Mouse (Mus musculus) MEL (cell line): ENCODE data around the gene Olfr90. TPM values are rescaled to one million over a fixed set of nuclear protein-coding genes. Genes with fewer than 3 reads are reported as not detected.

ENCODE experiments used
- DNase-seq: peaks from one replicate; pipeline ENCODE4 v3.0.0; 2011; ENCODE audit warnings: low read depth, low spot score
- H3K27ac ChIP-seq: 2 replicates; pipeline ENCODE4 v1.5.1; 2012; ENCODE audit warnings: low read depth, mild to moderate bottlenecking, control low read depth, low read length, moderate library complexity; ENCODE audit not compliant: control insufficient read depth
- H3K27me3 ChIP-seq, 2 experiments: fragments of 150-350 bp in 1 of 2; sonication (generic) in 1 of 2; 2 replicates each; pipeline ENCODE4 v1.6.1; 2012; ENCODE audit warnings: low read length in 2 of 2, mild to moderate bottlenecking in 2 of 2, improper control_type of control experiment in 1 of 2, moderate library complexity in 1 of 2; ENCODE audit not compliant: insufficient read depth in 2 of 2, control insufficient read depth in 1 of 2
- H3K36me3 ChIP-seq, 2 experiments: 2 replicates each; pipeline ENCODE4 v1.6.1; 2012 to 2014; ENCODE audit warnings: low read length in 2 of 2, improper control_type of control experiment in 1 of 2, inconsistent platforms in 1 of 2, mild to moderate bottlenecking in 1 of 2; ENCODE audit not compliant: insufficient read depth in 2 of 2, control insufficient read depth in 1 of 2
- H3K4me1 ChIP-seq, 2 experiments: fragments of 150-350 bp in 1 of 2; sonication (generic) in 1 of 2; 2 replicates each; pipeline ENCODE4 v1.6.1; 2012; ENCODE audit warnings: low read length in 2 of 2, improper control_type of control experiment in 1 of 2, mild to moderate bottlenecking in 1 of 2; ENCODE audit not compliant: insufficient read depth in 2 of 2, control insufficient read depth in 1 of 2
- H3K4me3 ChIP-seq, 2 experiments: fragments of 150-350 bp in 1 of 2; sonication (generic) in 1 of 2; 2 replicates each; pipeline ENCODE4 v1.5.1; 2012; ENCODE audit warnings: low read depth in 2 of 2, low read length in 2 of 2, mild to moderate bottlenecking in 2 of 2, moderate library complexity in 2 of 2, control low read depth in 1 of 2, improper control_type of control experiment in 1 of 2; ENCODE audit not compliant: control insufficient read depth in 1 of 2, insufficient read depth in 1 of 2
- H3K79me2 ChIP-seq: 2 replicates; pipeline ENCODE4 v1.6.1; 2012; ENCODE audit warnings: mild to moderate bottlenecking, low read length, moderate library complexity; ENCODE audit not compliant: control insufficient read depth, poor library complexity, insufficient read depth
- H3K9ac ChIP-seq: 2 replicates; pipeline ENCODE4 v1.6.1; 2012; ENCODE audit warnings: low read depth, mild to moderate bottlenecking, control low read depth, low read length, moderate library complexity; ENCODE audit not compliant: control insufficient read depth, poor library complexity, severe bottlenecking
- H3K9me3 ChIP-seq: fragments of 150-350 bp; sonication (generic); replicated peaks from 2 replicates; pipeline ENCODE4 v1.6.1; 2012; ENCODE audit warnings: mild to moderate bottlenecking, low read length, improper control_type of control experiment, moderate library complexity; ENCODE audit not compliant: insufficient read depth
- BHLHE40 ChIP-seq: IDR thresholded peaks from 2 replicates; pipeline ENCODE4 v1.6.1; 2012; ENCODE audit warnings: low read depth, mild to moderate bottlenecking, inconsistent platforms, low read length, improper control_type of control experiment, borderline replicate concordance
- CHD2 ChIP-seq: IDR thresholded peaks from 2 replicates; pipeline ENCODE4 v1.6.1; 2011; ENCODE audit warnings: low read length, improper control_type of control experiment
- CTCF ChIP-seq, 3 experiments: IDR thresholded peaks in 2 of 3; conservative IDR thresholded peaks in 1 of 3; 2 replicates each; pipeline ENCODE4 v1.5.1; 2011 to 2012; ENCODE audit warnings: low read length in 3 of 3, low read depth in 2 of 3, mild to moderate bottlenecking in 2 of 3, improper control_type of control experiment in 1 of 3, inconsistent platforms in 1 of 3, mixed read lengths in 1 of 3, moderate library complexity in 1 of 3; ENCODE audit not compliant: control insufficient read depth in 1 of 3, insufficient read depth in 1 of 3, poor library complexity in 1 of 3, severe bottlenecking in 1 of 3
- E2F4 ChIP-seq: IDR thresholded peaks from 2 replicates; pipeline ENCODE4 v1.6.1; 2011; ENCODE audit warnings: low read depth, low read length, improper control_type of control experiment, borderline replicate concordance
- ETS1 ChIP-seq: IDR thresholded peaks from 2 replicates; pipeline ENCODE4 v1.6.1; 2012; ENCODE audit warnings: low read depth, mild to moderate bottlenecking, inconsistent platforms, low read length, improper control_type of control experiment, moderate library complexity
- GABPA ChIP-seq: IDR thresholded peaks from 2 replicates; pipeline ENCODE4 v1.6.1; 2012; ENCODE audit warnings: low read depth, mild to moderate bottlenecking, inconsistent platforms, low read length, improper control_type of control experiment, moderate library complexity
- HCFC1 ChIP-seq: IDR thresholded peaks from 2 replicates; pipeline ENCODE4 v1.6.1; 2012; ENCODE audit warnings: low read depth, mild to moderate bottlenecking, inconsistent platforms, low read length, improper control_type of control experiment, moderate library complexity
- JUND ChIP-seq: IDR thresholded peaks from 2 replicates; pipeline ENCODE4 v1.6.1; 2011; ENCODE audit warnings: low read depth, mild to moderate bottlenecking, improper control_type of control experiment, low read length
- KAT2A ChIP-seq: conservative IDR thresholded peaks from 2 replicates; pipeline ENCODE4 v1.6.1; 2012; ENCODE audit warnings: low read depth, low read length, improper control_type of control experiment, inconsistent platforms
- MAX ChIP-seq: IDR thresholded peaks from 2 replicates; pipeline ENCODE4 v1.6.1; 2011; ENCODE audit warnings: low read length, improper control_type of control experiment
- MEF2A ChIP-seq: IDR thresholded peaks from 2 replicates; pipeline ENCODE4 v1.6.1; 2014; ENCODE audit warnings: low read depth, mild to moderate bottlenecking, inconsistent platforms, low read length, improper control_type of control experiment; ENCODE audit not compliant: poor library complexity, insufficient replicate concordance, severe bottlenecking; ENCODE audit errors: extremely low read depth
- MXI1 ChIP-seq: IDR thresholded peaks from 2 replicates; pipeline ENCODE4 v1.6.1; 2011; ENCODE audit warnings: mild to moderate bottlenecking, low read depth, low read length, improper control_type of control experiment
- MYC ChIP-seq: IDR thresholded peaks from 2 replicates; pipeline ENCODE4 v1.6.1; 2011; ENCODE audit warnings: low read depth, mild to moderate bottlenecking, low read length, improper control_type of control experiment, moderate library complexity
- NELFE ChIP-seq: IDR thresholded peaks from 2 replicates; pipeline ENCODE4 v1.6.1; 2011; ENCODE audit warnings: low read depth, low read length, improper control_type of control experiment
- NRF1 ChIP-seq: IDR thresholded peaks from 2 replicates; pipeline ENCODE4 v1.6.1; 2014; ENCODE audit warnings: low read depth, mild to moderate bottlenecking, inconsistent platforms, low read length, improper control_type of control experiment, moderate library complexity; ENCODE audit not compliant: poor library complexity, insufficient read depth, severe bottlenecking
- POLR2A ChIP-seq, 2 experiments: IDR thresholded peaks; 2 replicates each; pipeline ENCODE4 v1.6.1; 2011 to 2012; ENCODE audit warnings: low read length in 2 of 2, mild to moderate bottlenecking in 2 of 2, control low read depth in 1 of 2, improper control_type of control experiment in 1 of 2, low read depth in 1 of 2, moderate library complexity in 1 of 2; ENCODE audit not compliant: control insufficient read depth in 1 of 2, insufficient read depth in 1 of 2, poor library complexity in 1 of 2
- RCOR1 ChIP-seq: IDR thresholded peaks from 2 replicates; pipeline ENCODE4 v1.6.1; 2012; ENCODE audit warnings: low read depth, mild to moderate bottlenecking, inconsistent platforms, low read length, improper control_type of control experiment
- SIN3A ChIP-seq: IDR thresholded peaks from 2 replicates; pipeline ENCODE4 v1.6.1; 2012; ENCODE audit warnings: low read length, improper control_type of control experiment, inconsistent platforms
- SMC3 ChIP-seq: IDR thresholded peaks from 2 replicates; pipeline ENCODE4 v1.6.1; 2011; ENCODE audit warnings: low read depth, low read length, improper control_type of control experiment
- TBP ChIP-seq: IDR thresholded peaks from 2 replicates; pipeline ENCODE4 v1.8.0; 2011; ENCODE audit warnings: low read depth, low read length, improper control_type of control experiment
- ZC3H11A ChIP-seq: IDR thresholded peaks from 2 replicates; pipeline ENCODE4 v1.6.1; 2012; ENCODE audit warnings: low read depth, mild to moderate bottlenecking, inconsistent platforms, low read length, improper control_type of control experiment
- ZMIZ1 ChIP-seq: IDR thresholded peaks from 2 replicates; pipeline ENCODE4 v1.6.1; 2012; ENCODE audit warnings: low read depth, mild to moderate bottlenecking, inconsistent platforms, low read length, improper control_type of control experiment, moderate library complexity
- ZNF384 ChIP-seq: IDR thresholded peaks from 2 replicates; pipeline ENCODE4 v1.6.1; 2012; ENCODE audit warnings: low read depth, mild to moderate bottlenecking, inconsistent platforms, low read length, improper control_type of control experiment
- polyA plus RNA-seq, 2 experiments: library from polyadenylated mRNA; stranded (reverse) in 1 of 2; unstranded in 1 of 2; fragments of >175 nt in 1 of 2; fragments of >200 nt in 1 of 2; gene quantifications; 2 replicates each; pipeline versions ENCODE4 v1.2.1 to v1.2.4; 2012; ENCODE audit warnings: low replicate concordance in 2 of 2, low read depth in 1 of 2; ENCODE audit not compliant: insufficient read length in 2 of 2, insufficient read depth in 1 of 2, missing spikeins in 1 of 2
- total RNA-seq: library from RNA; depleted of rRNA; stranded (reverse); fragments of 300-350 nt; gene quantifications from 2 replicates; pipeline ENCODE4 v1.2.3, GENCODE M21; 2012

Gene Olfr90
- total and polyA plus RNA-seq, 3 experiments, result 0.08 TPM; not detected in 1

DNA sequence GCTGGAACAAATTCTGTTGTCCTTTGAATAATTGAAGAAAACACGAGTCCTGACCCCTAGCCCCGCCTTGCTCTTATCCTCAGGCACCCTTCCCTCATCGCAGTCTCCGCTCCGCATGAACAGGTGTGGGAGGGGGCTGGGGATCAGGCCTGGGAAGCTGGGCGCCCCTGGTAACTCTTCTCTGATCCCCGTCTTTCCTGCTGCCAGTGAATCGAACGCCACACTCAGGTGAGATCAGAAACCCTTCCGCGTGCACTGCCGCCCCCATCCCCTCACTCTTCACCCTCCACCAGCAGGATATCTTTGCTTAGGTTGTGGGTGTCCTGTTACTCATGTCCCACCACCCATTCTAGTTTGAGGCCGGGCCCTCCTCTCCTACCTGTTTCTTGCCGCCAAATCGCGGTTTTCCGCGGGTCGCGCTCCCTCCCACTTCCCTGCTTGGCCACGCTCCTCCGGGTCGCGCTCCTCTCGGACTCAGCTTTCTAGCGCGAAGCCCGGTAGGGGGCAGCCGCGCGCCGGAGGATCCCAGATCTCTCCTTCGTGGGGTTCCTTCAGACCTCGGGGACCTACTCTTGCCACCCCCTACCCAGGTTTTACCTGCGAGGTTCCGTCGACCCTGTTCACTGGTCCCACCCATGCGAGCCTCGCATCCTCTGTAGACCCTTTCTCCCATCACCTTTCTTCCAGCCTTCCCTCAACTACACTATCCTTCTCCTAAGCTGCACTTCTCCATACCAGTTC is 38.6 kb downstream of the Olfr90 start:
- no peaks in the 10 kb centered on the region for H3K27me3 ChIP-seq

DNA sequence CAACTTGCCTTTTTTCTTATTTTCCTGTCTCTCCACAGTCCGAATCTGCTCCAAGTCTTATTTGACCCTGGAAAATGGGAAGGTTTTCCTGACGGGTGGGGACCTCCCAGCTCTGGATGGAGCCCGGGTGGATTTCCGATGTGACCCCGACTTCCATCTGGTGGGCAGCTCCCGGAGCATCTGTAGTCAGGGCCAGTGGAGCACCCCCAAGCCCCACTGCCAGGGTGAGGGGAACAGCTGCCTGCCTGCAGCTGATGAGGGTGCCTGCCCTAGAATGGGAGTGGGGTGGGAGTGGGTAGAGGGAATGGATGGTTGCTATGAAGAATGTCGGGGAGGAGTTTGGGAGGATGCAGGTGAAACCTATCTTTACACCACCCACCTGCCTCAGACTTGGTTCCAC is 39.9 kb downstream of the Olfr90 start:
- Histone ChIP-seq H3K27ac (no peak overlapping the region), H3K4me3 (no peak overlapping the region), H3K9ac (no peak overlapping the region), H3K9me3 (no peaks in the 10 kb centered on the region), H3K36me3 (peaks cover 0 to 7% of the 10 kb centered on the region in 2 experiments; a peak in 2 of 4 replicates), H3K27me3 (no peaks in the 10 kb centered on the region), H3K4me1 (peaks cover 2% of the 10 kb centered on the region in 2 experiments; a peak in 1 of 4 replicates)
- no peak for DNase-seq
- no peak for TF ChIP-seq GABPA
- TF ChIP-seq JUND, result no peak
- no peak for TF ChIP-seq NELFE
- no peak for TF ChIP-seq ZNF384
- no peak for TF ChIP-seq POLR2A (IDR thresholded peaks at IDR 0.05; ENCODE audit: control insufficient read depth in 1 of 2, insufficient read depth in 1 of 2, low read depth in 1 of 2, low read length in 2 of 2, poor library complexity in 1 of 2)
- TF ChIP-seq MYC, result no peak
- no peak for TF ChIP-seq MXI1
- no peak for TF ChIP-seq MEF2A
- no peak for TF ChIP-seq HCFC1
- no peak for TF ChIP-seq CTCF (IDR thresholded peaks at IDR 0.05 in 2 of 3, conservative IDR thresholded peaks at IDR 0.05 in 1 of 3; ENCODE audit: control insufficient read depth in 1 of 3, insufficient read depth in 1 of 3, low read depth in 2 of 3, low read length in 3 of 3, poor library complexity in 1 of 3, severe bottlenecking in 1 of 3)
- no peak for TF ChIP-seq MAX
- TF ChIP-seq KAT2A, result no peak
- TF ChIP-seq BHLHE40, result no peak
- no peak for TF ChIP-seq TBP
- no peak for TF ChIP-seq ZC3H11A
- TF ChIP-seq ZMIZ1, result no peak
- TF ChIP-seq SIN3A, result no peak
- TF ChIP-seq NRF1, result no peak
- no peak for TF ChIP-seq E2F4
- TF ChIP-seq, all 39 proteins: peak for 0
- peaks cover 1% of the 10 kb centered on the region for H3K79me2 ChIP-seq

More for the DNA sequence above, 38.6 kb downstream of the Olfr90 start:
- H3K9me3 ChIP-seq, result no peaks in the 10 kb centered on the region
- TF ChIP-seq RCOR1 (no peak), MXI1 (no peak), CHD2 (no peak), ETS1 (no peak), SMC3 (no peak), CTCF (IDR thresholded peaks at IDR 0.05 in 2 of 3, conservative IDR thresholded peaks at IDR 0.05 in 1 of 3; ENCODE audit: control insufficient read depth in 1 of 3, insufficient read depth in 1 of 3, low read depth in 2 of 3, low read length in 3 of 3, poor library complexity in 1 of 3, severe bottlenecking in 1 of 3) (no peak), JUND (no peak)
- 0 out of 4 replicates have a peak, but pooled peaks cover under 1% of the 10 kb centered on the region in 2 experiments for H3K4me1 ChIP-seq
- H3K4me3 ChIP-seq, result no peak overlapping the region
- H3K36me3 ChIP-seq, result peaks cover 0 to 5% of the 10 kb centered on the region in 2 experiments; a peak in 2 of 4 replicates
- no peak overlapping the region for H3K9ac ChIP-seq
- H3K27ac ChIP-seq, result no peak overlapping the region
- H3K79me2 ChIP-seq, result peaks cover 1% of the 10 kb centered on the region
- DNase-seq, result no peak
